Mouse (Mus musculus) ES-E14 (cell line): ENCODE results near the gene Asap2. TPM values are rescaled to one million over a fixed set of nuclear protein-coding genes. Genes with fewer than 3 reads are reported as not detected.

Source experiments
- DNase-seq: peaks from one replicate; pipeline ENCODE4 v3.0.0-alpha.2; 2013; ENCODE audit warnings: low read depth, low spot score
- H3K27ac ChIP-seq: 2 replicates; pipeline ENCODE4 v1.5.1; 2012; ENCODE audit warnings: low read depth, mild to moderate bottlenecking, low read length, moderate library complexity, mixed read lengths; ENCODE audit not compliant: poor library complexity, insufficient read depth, severe bottlenecking
- H3K36me3 ChIP-seq: 2 replicates; pipeline ENCODE4 v1.6.1; 2012; ENCODE audit warnings: mild to moderate bottlenecking, low read length, moderate library complexity, mixed read lengths; ENCODE audit not compliant: control insufficient read depth, poor library complexity, insufficient read depth, severe bottlenecking
- H3K4me1 ChIP-seq, 2 experiments: fragments of 150-350 bp in 1 of 2; sonication (generic) in 1 of 2; 2 replicates each; pipeline ENCODE4 v1.6.1; 2012; ENCODE audit warnings: low read length in 2 of 2, mild to moderate bottlenecking in 1 of 2, mixed read lengths in 1 of 2; ENCODE audit not compliant: control insufficient read depth in 2 of 2, insufficient read depth in 2 of 2, poor library complexity in 1 of 2
- H3K4me3 ChIP-seq, 2 experiments: fragments of 150-350 bp in 1 of 2; sonication (generic) in 1 of 2; 2 replicates each; pipeline ENCODE4 v1.5.1; 2012; ENCODE audit warnings: low read length in 2 of 2, low read depth in 1 of 2, mild to moderate bottlenecking in 1 of 2, mixed read lengths in 1 of 2; ENCODE audit not compliant: insufficient read depth in 1 of 2, poor library complexity in 1 of 2, severe bottlenecking in 1 of 2
- H3K9ac ChIP-seq: 2 replicates; pipeline ENCODE4 v1.6.1; 2012; ENCODE audit warnings: low read depth, mild to moderate bottlenecking, low read length, mixed read lengths; ENCODE audit not compliant: poor library complexity, insufficient read depth, severe bottlenecking
- H3K9me3 ChIP-seq: fragments of 150-350 bp; sonication (generic); 2 replicates; pipeline ENCODE4 v1.6.1; 2012; ENCODE audit warnings: low read depth, mild to moderate bottlenecking, low read length; ENCODE audit not compliant: control insufficient read depth, insufficient read depth
- CHD2 ChIP-seq: IDR thresholded peaks from 2 replicates; pipeline ENCODE4 v1.6.1; 2014; ENCODE audit warnings: mild to moderate bottlenecking, low read depth, low read length, inconsistent platforms
- HCFC1 ChIP-seq: IDR thresholded peaks from 2 replicates; pipeline ENCODE4 v1.6.1; 2012; ENCODE audit warnings: low read length, inconsistent platforms, borderline replicate concordance; ENCODE audit not compliant: insufficient read depth
- MAFK ChIP-seq: IDR thresholded peaks from 2 replicates; pipeline ENCODE4 v1.6.1; 2014; ENCODE audit warnings: mild to moderate bottlenecking, low read depth, low read length, inconsistent platforms; ENCODE audit not compliant: insufficient read depth
- ZC3H11A ChIP-seq: IDR thresholded peaks from 2 replicates; pipeline ENCODE4 v1.6.1; 2012; ENCODE audit warnings: low read depth, mild to moderate bottlenecking, inconsistent platforms, low read length, borderline replicate concordance
- ZNF384 ChIP-seq: IDR thresholded peaks from 2 replicates; pipeline ENCODE4 v1.6.1; 2012; ENCODE audit warnings: low read depth, low read length, inconsistent platforms
- in situ Hi-C, 2 experiments: fragments of 600-800 bp; cut with MboI; formaldehyde crosslinking; loops; one replicate each; pipeline ENCODE4 v1.15.1; 2025; ENCODE audit warnings: low sequenced_read_pairs in 2 of 2, inconsistent platforms in 1 of 2; ENCODE audit not compliant: unreplicated experiment in 2 of 2
- total RNA-seq: library from RNA; depleted of rRNA; stranded (reverse); fragments of 300-350 nt; gene quantifications from 2 replicates; pipeline ENCODE4 v1.2.3, GENCODE M21; 2012

Gene Asap2
- total RNA-seq, 1 experiment = 6.8 TPM

DNA sequence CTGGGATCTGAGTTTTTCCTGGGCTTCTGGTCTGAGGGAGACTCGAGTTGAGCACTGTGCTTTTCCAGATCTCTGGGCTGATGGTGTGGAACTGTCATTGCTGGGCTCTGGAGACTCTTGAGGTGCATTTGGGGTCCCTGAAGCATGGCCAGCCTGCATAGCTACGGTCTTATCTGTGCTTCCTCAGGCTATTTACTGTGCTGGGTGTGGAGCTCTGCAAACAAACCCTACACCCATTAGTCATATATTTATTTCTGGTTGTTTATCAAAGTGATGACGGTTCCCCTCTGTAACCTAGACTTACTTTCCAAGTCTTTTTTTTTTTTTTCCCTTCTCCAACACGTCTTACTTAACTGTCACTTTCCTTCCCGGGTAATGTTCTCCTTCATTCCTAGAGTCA is 154.3 kb downstream of the Asap2 start:
- Histone ChIP-seq H3K9me3 (no peaks in the 10 kb centered on the region), H3K9ac (no peak overlapping the region), H3K4me1 (peaks cover 2 to 4% of the 10 kb centered on the region in 2 experiments; a peak in 2 of 4 replicates), H3K36me3 (no peaks in the 10 kb centered on the region), H3K4me3 (no peak overlapping the region), H3K27ac (no peak overlapping the region)
- in situ Hi-C loops = no loop called here
- DNase-seq = no peak
- TF ChIP-seq CHD2 (no peak), ZC3H11A (no peak), ZNF384 (no peak), HCFC1 (no peak), MAFK (no peak)

DNA sequence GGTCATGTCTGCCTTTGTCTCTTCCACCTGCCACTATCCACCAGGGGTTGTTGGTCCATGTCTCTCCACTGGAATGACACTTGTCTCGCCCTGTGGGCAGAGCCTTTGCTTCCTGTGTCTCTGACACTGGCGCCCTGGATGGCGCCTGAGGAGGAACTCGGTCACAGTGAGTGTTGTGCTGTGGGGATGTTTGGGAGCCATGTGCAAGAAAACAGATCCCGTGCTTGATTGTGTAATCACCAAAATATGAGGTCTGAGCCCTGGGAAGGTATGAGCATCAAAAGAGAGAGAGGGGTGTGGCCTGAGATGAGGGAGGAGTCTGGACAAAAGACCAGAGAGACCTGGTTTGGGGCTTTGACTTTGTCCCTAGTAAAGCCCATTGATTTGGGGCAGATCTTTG is 154.8 kb downstream of the Asap2 start:
- peaks cover 0 to 3% of the 10 kb centered on the region in 2 experiments; a peak in 1 of 4 replicates for H3K4me1 ChIP-seq
- TF ChIP-seq HCFC1 = no peak
- no peak for TF ChIP-seq ZC3H11A
- no peak for TF ChIP-seq CHD2
- no peak for TF ChIP-seq MAFK
- no peak for TF ChIP-seq ZNF384
- H3K27ac ChIP-seq = no peak overlapping the region
- no peaks in the 10 kb centered on the region for H3K36me3 ChIP-seq
- H3K4me3 ChIP-seq = no peak overlapping the region
- H3K9ac ChIP-seq = no peak overlapping the region
- in situ Hi-C loops = no loop called here
- H3K9me3 ChIP-seq = no peaks in the 10 kb centered on the region
- DNase-seq = no peak

- no peak for DNase-seq
- H3K36me3 ChIP-seq = no peaks in the 10 kb centered on the region
- no peak overlapping the region for H3K4me3 ChIP-seq
- in situ Hi-C loops = no loop called here
- H3K9ac ChIP-seq = no peak overlapping the region
- no peaks in the 10 kb centered on the region for H3K4me1 ChIP-seq
- H3K27ac ChIP-seq = no peak overlapping the region
- TF ChIP-seq ZNF384 = no peak
- no peak for TF ChIP-seq ZC3H11A
- no peak for TF ChIP-seq HCFC1
- TF ChIP-seq CHD2 = no peak
- no peak for TF ChIP-seq MAFK
- no peaks in the 10 kb centered on the region for H3K9me3 ChIP-seq
These were observed 156.6 kb downstream of the Asap2 start for GRCm38 (mm10) chr12:21146826-21147225.

DNA sequence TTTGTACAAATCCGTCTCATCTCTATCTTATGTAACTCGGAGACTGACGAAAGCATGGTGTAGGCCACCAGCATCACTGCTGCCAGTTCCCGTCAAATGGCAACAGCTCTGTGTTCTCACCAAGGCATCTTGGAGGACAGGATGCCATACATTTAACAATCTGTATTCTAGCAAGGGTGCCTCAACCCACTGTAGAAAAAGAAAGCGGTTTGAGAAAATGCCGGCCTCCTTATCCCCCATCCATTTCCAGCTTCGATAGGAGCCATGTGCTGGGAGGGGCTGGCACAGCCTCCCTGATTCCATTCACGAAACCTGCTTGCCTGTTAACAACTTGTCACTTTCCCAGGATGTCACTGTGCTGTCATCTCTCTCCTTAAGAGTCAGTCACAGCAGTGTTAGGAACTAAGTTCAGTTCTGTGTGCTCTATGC is 163.0 kb downstream of the Asap2 start:
- Histone ChIP-seq H3K9ac (no peak overlapping the region), H3K4me3 (no peak overlapping the region), H3K4me1 (peaks cover 0 to 3% of the 10 kb centered on the region in 2 experiments; a peak in 1 of 4 replicates), H3K27ac (no peak overlapping the region), H3K9me3 (no peaks in the 10 kb centered on the region), H3K36me3 (no peaks in the 10 kb centered on the region)
- in situ Hi-C loops = no loop called here
- DNase-seq = no peak
- TF ChIP-seq MAFK = no peak
- TF ChIP-seq ZNF384 = no peak
- TF ChIP-seq ZC3H11A = no peak
- TF ChIP-seq HCFC1 = no peak
- no peak for TF ChIP-seq CHD2

DNA sequence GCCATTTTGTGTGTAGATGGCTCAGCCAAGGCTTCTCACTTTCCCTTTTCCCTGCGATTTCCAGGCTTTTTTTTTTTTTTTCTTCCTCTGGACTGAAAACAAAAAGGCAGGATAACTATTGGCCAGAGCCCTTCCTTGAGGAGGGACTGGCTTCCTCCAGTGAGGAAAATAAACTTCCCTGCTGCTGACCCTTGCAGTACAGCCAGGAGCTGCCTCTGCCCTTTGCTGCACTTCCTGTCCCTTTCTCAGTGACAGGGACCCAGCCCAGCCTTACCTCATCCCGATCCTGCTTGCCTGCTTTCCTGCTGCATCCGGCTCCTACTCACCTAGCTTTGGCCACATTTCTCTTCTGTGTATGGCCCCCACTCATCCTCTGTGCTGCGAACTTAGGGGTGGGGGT is 164.8 kb downstream of the Asap2 start:
- TF ChIP-seq ZNF384 (0 out of 2 replicates have a peak, but pooled peaks have one; percentile 9), MAFK (no peak)
- in situ Hi-C loops = no loop called here
- Histone ChIP-seq H3K9me3 (no peaks in the 10 kb centered on the region), H3K9ac (no peak overlapping the region), H3K27ac (no peak overlapping the region), H3K4me3 (no peak overlapping the region), H3K36me3 (no peaks in the 10 kb centered on the region), H3K4me1 (peaks cover 1 to 12% of the 10 kb centered on the region in 2 experiments; a peak in 2 of 4 replicates)
- DNase-seq = no peak
